Mouse (Mus musculus): Measurements from ENCODE around the gene Cyp2u1. TPM values are rescaled to one million over a fixed set of nuclear protein-coding genes. Genes with fewer than 3 reads are reported as not detected.
A peak's percentile ranks its signal among the peaks of the same experiment; 100 is the strongest.
"Not testable (repeated sequence)": the region's sequence is repeated elsewhere in the genome, so short reads cannot be mapped to it uniquely, and the experiment has no call there.

The Cyp2u1 gene
- 7.3 and 8.1 TPM in 2 replicates for polyA plus RNA-seq (2015; fragmentation: Nextera tagmentation; extraction: Ambion mirVana)

DNA sequence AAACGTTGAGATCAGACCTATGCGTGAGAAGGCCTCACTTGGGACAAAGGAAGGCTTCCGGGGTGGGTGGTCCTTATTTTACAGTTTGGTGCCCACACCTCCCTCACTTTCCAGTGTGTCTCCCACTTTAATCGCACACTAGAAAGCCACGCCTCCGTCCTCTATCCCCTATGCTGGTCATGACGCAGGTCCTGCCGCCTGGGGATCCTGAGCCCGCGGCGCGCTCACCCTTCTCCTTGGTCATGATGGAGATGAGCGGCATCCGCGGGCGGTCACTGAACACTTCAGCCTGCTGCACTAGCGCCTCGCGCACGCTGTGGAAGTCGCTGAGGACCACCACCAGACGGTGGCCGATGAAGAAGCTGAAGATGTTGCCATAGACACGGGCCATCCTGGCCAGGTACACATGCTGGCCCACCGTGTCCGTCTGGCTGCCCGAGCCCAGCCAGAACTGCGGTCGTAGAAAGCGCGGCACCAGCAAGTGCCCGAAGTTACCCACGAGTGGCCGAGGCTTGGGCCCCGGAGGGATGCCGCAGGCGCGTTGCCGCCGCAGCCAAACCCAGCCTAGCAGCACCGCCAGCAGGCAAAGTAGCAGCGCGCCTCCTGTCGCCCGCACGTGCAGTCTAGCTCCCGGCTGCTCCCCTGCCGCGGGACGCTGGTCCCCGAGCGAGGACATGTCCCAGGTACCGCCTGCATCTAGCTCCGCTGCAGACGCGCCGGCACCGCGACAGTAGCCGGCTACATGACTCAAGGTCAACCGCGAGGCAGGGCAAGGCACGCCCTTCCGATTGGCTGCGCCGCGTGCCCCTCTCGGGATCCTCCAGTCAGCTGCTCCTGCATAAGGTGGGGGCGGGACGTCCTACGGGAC, at the start of gene Cyp2u1:
Gene Cyp2u1, minus strand, starts transcription at position 776 of the 868 bp plus-strand sequence.
- Histone ChIP-seq H3K9me3 (no peaks in the 10 kb centered on the region), H3K4me3 (peak within 1 kb of the TSS; percentile 79), H3K4me1 (peaks cover 11% of the 10 kb centered on the region), H3K27ac (peak within 1 kb of the TSS; percentile 86), H3K4me2 (peak within 1 kb of the TSS; percentile 86), H3K9ac (peak within 1 kb of the TSS; percentile 71), H3K36me3 (replicated peaks) (no peaks in the 10 kb centered on the region), H3K27me3 (replicated peaks) (no peaks in the 10 kb centered on the region; the same call in 1 of the 2 replicates)
- under 1% methylated on average over 71 of the region's 71 CpGs for WGBS
- peak; percentile 98 for ATAC-seq (replicated peaks)

DNA sequence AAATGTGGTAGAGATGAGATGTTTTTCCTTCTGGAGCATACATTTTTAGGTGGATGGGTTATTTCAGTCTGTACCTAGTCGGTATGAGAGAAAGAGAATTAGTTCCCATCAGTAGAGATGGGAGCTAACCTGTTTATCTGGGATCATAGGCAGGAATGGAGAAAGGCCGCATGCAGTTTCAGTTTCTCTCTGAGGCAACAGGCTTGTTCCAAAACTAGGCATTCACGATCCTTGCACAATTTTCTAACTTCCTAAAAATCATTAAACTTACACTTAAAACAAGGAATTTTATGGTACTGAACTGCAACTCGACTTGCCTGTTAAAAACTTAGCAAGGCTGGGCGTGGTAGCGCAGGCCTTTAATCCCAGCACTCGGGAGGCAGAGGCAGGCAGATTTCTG, 47.5 kb upstream of the Cyp2u1 start:
- Histone ChIP-seq H3K27me3 (replicated peaks) (no peaks in the 10 kb centered on the region), H3K9me3 (no peaks in the 10 kb centered on the region)
- WGBS: 95% methylated on average over 7 of the region's 7 CpGs

DNA sequence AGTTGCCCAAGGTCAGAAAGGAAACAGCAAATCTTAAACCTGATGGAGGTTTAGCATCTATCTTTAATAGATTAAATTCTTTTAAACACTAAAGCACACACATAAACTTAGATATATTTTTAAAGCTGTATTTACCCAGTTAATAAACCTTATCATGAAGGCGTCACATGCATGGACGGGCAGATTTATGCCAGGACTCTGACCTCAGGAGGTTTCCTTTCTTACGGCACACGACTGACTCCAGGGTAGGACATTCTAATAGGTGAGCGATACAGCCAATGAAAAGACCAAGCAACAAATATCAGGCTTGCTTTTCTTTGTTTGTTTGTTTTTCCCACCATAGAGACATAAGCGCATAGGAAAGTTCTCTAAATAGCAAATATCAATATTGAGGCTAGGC, 46.0 kb upstream of the Cyp2u1 start:
- H3K36me3 ChIP-seq (replicated peaks): no peaks in the 10 kb centered on the region
- no peaks in the 10 kb centered on the region for H3K4me1 ChIP-seq
- no peak for ATAC-seq (replicated peaks)
- no peak overlapping the region for H3K4me2 ChIP-seq
- no peak overlapping the region for H3K27ac ChIP-seq
- H3K9me3 ChIP-seq: no peaks in the 10 kb centered on the region
- H3K27me3 ChIP-seq (replicated peaks): no peaks in the 10 kb centered on the region
- 89% methylated on average over 6 of the region's 6 CpGs for WGBS
- H3K9ac ChIP-seq: no peak overlapping the region
- H3K4me3 ChIP-seq: no peak overlapping the region

More for the DNA sequence above, 47.5 kb upstream of the Cyp2u1 start:
- no peaks in the 10 kb centered on the region for H3K36me3 ChIP-seq (replicated peaks)
- no peak overlapping the region for H3K27ac ChIP-seq
- no peak overlapping the region for H3K4me3 ChIP-seq
- no peak overlapping the region for H3K4me2 ChIP-seq
- no peak for ATAC-seq (replicated peaks)
- no peaks in the 10 kb centered on the region for H3K4me1 ChIP-seq
- no peak overlapping the region for H3K9ac ChIP-seq

DNA sequence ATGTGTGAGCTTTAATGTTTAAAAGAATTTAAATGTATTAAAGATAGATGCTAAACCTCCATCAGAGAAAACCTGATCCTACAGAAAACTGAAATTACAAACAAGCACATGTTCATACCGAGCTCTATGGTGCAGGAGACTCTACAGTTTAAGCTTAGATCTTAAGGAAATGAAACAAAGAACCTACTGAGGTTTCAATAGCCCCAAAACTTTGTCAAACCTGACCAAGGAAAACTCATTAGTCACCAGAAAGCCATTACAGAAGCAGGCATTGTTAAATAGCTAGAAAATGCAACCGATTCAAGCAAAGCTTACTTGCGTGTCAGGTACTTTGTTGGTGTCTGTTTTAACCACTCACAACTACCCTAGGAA, 45.5 kb upstream of the Cyp2u1 start:
- 78% methylated on average over 3 of the region's 3 CpGs for WGBS
- H3K4me2 ChIP-seq: no peak overlapping the region
- H3K27ac ChIP-seq: no peak overlapping the region
- ATAC-seq (replicated peaks): no peak
- no peaks in the 10 kb centered on the region for H3K27me3 ChIP-seq (replicated peaks)
- no peak overlapping the region for H3K4me3 ChIP-seq
- no peak overlapping the region for H3K9ac ChIP-seq
- no peaks in the 10 kb centered on the region for H3K9me3 ChIP-seq
- H3K4me1 ChIP-seq: no peaks in the 10 kb centered on the region
- no peaks in the 10 kb centered on the region for H3K36me3 ChIP-seq (replicated peaks)

DNA sequence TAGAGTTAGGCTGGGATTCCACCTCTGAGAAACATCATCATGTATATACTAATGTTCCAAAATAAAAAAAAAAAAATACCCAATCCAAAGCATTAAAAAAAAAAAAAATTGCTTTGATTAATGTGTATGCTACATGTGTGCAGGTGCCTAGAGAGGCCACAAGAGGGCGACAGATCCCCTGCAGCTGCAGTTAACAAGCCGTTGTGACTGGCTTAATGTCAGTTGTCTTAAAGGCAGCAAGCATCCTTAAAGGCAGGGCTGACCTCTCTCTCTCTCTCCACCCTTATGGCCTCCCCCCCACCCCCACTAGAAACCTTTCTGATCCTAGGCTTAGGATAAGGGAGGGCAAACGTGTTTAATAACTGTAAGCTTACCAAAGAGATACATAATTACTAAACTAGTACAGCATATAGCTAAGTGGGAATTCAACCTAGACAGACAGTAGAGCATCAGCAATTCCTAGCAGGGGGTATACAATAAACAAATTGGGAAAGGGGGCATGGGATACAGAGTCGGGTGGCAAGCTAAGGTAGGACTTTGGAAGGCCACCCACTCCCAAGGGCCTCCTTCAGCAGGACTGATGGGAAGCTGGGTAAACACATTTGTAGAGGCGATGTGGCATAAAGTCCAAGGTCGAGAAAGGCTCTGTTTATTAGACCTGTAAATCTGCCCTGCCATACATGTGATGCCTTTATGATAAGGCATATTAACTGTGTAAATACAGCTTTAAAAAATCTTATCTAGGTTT, 45.0 kb upstream of the Cyp2u1 start:
- WGBS: 62% methylated on average over 6 of the region's 6 CpGs

DNA sequence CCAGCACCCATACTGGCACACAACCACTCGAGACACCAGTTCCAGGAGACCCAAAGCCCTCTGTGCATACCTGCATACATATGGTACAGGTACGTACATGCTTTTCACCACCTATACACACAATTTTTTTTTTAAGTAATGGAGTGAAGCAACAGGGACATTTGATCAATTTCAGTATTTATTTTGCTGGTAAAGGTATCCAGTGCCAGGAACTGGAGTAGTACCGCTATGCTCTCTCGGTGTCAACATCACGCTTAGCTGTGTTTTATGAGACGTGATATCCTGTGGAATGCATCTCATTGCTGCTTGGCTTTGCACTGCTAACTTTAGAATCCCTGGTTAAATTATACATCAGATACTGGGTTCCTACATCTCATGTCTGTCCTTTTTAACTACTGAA, 42.9 kb upstream of the Cyp2u1 start:
- ATAC-seq (replicated peaks): no peak
- Histone ChIP-seq H3K4me1 (no peaks in the 10 kb centered on the region), H3K36me3 (replicated peaks) (no peaks in the 10 kb centered on the region), H3K27me3 (replicated peaks) (no peaks in the 10 kb centered on the region), H3K4me3 (no peak overlapping the region), H3K9ac (no peak overlapping the region), H3K4me2 (no peak overlapping the region), H3K9me3 (no peaks in the 10 kb centered on the region), H3K27ac (no peak overlapping the region)
- WGBS: 93% methylated on average over 6 of the region's 6 CpGs

More for the DNA sequence above, 45.0 kb upstream of the Cyp2u1 start:
- Histone ChIP-seq H3K36me3 (replicated peaks) (no peaks in the 10 kb centered on the region), H3K27me3 (replicated peaks) (no peaks in the 10 kb centered on the region), H3K4me2 (no peak overlapping the region), H3K9me3 (no peaks in the 10 kb centered on the region), H3K27ac (no peak overlapping the region), H3K4me3 (no peak overlapping the region), H3K4me1 (no peaks in the 10 kb centered on the region), H3K9ac (no peak overlapping the region)
- no peak for ATAC-seq (replicated peaks)

DNA sequence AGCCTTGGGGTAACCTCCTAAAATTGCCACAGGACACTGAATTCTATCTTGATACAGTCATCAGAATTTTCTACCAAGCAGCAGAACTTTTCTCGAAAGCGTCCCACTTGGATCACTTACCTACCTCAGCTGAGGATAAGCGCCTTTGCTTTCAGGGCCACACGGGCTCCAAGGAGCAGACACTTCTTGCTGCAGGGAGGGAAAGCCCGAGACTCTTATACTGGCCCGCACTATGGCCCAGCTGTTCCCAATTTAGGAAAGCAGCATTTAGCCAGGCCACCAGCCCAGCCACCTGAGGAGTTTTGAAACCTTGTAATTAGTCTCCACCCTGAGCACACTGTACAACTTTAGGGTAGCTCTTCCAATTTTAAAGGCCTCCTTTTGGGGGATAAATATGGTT, 40.3 kb upstream of the Cyp2u1 start:
- Histone ChIP-seq H3K27me3 (replicated peaks) (no peaks in the 10 kb centered on the region), H3K9me3 (no peaks in the 10 kb centered on the region), H3K4me3 (no peak overlapping the region), H3K9ac (no peak overlapping the region), H3K36me3 (replicated peaks) (no peaks in the 10 kb centered on the region), H3K4me2 (no peak overlapping the region), H3K27ac (no peak overlapping the region), H3K4me1 (no peaks in the 10 kb centered on the region)
- 86% methylated on average over 6 of the region's 6 CpGs for WGBS
- ATAC-seq (replicated peaks): no peak

DNA sequence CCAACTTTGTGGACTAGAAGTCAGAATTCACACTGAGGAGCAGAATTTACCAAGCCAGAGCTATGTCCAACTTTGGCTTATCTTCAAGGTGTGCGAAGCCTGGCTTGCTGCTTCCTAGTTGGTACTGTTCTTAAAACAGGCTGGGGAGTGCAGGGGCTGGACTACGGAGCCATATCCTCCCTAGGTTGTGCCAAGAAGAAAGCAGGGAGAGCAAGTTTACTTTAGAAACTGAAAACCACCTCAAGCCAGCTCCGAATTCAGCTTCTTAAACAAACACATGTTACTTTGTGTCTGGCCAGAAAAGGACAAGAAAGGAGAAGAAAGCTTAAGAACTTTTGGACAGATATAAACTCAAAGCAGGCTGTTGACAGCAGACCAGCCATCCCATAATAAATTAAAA, 37.9 kb upstream of the Cyp2u1 start:
- Histone ChIP-seq H3K27ac (no peak overlapping the region), H3K9ac (no peak overlapping the region), H3K36me3 (replicated peaks) (no peaks in the 10 kb centered on the region), H3K9me3 (no peaks in the 10 kb centered on the region), H3K4me3 (no peak overlapping the region), H3K4me2 (no peak overlapping the region), H3K4me1 (no peaks in the 10 kb centered on the region), H3K27me3 (replicated peaks) (no peaks in the 10 kb centered on the region)
- ATAC-seq (replicated peaks): no peak
- 85% methylated on average over 3 of the region's 3 CpGs for WGBS

DNA sequence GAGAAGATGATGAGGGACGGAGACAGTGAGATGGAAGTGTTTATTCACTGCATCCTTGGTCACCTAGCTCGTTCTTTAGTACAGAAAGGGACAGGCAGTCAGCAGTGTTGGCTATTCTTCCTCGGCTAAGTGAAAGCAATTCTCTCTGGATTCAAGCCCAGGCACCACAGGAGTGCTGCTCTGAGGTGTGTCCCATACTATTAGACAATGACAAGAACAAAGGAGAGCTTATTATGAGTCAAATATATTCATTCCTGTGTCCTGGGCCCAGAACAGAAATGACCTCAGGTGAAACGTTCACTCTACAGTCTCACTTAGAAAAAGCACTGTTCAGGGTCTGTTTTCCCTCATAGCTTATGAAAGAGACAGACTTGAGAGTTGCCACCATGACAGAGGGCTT, 36.3 kb upstream of the Cyp2u1 start:
- 60% methylated on average over 4 of the region's 4 CpGs for WGBS
- no peak overlapping the region for H3K9ac ChIP-seq

DNA sequence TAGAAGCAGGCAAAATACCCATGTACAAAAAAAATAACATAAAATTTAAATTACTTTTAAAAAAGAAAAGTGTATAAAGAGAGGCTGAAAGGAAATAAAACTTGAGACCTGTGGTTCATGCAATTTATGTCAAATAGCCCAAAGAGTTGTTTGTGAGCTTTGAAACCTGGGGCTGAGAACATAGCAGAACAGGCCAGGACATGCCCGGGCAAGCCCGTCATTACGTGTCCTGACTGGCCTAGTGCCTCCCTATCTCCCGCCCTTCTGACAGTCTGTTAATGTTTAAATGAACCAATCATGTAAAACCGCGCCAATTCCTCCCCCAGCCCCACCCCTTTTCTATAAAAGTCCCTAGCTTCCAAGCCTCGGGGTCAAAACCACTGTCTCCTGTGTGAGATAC, 34.7 kb upstream of the Cyp2u1 start:
- not testable (repeated sequence) for H3K9ac ChIP-seq; H3K4me1 ChIP-seq; H3K27me3 ChIP-seq (replicated peaks); H3K27ac ChIP-seq; H3K9me3 ChIP-seq; H3K4me3 ChIP-seq; ATAC-seq (replicated peaks); H3K36me3 ChIP-seq (replicated peaks); H3K4me2 ChIP-seq
- 93% methylated on average over 7 of the region's 7 CpGs for WGBS

More for the DNA sequence above, 36.3 kb upstream of the Cyp2u1 start:
- no peak overlapping the region for H3K27ac ChIP-seq
- no peaks in the 10 kb centered on the region for H3K27me3 ChIP-seq (replicated peaks)
- no peak overlapping the region for H3K4me2 ChIP-seq
- ATAC-seq (replicated peaks): no peak
- no peaks in the 10 kb centered on the region; the same call in 1 of the 2 replicates for H3K4me1 ChIP-seq
- no peak overlapping the region for H3K4me3 ChIP-seq
- H3K36me3 ChIP-seq (replicated peaks): no peaks in the 10 kb centered on the region
- H3K9me3 ChIP-seq: no peaks in the 10 kb centered on the region

DNA sequence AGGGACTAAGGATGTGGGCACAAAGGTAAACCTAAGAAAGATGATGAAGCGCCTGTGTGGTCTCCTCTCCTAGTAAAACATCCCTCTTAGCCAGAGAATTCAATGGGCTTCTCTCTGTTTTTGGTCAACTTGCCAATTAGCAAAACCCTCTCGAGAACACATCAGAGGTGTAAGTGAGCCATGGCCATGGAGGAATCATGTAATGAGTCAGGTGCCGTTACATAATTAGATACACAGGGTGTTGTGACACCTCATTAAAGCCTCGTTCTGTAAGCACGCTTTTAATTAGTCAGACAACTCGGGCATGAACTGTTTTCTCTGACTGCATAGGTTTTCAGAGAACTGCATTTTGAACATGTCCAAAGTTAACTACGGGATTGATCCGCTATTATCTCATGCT, 33.6 kb upstream of the Cyp2u1 start:
- H3K27ac ChIP-seq: no peak overlapping the region
- no peaks in the 10 kb centered on the region for H3K9me3 ChIP-seq
- no peaks in the 10 kb centered on the region for H3K27me3 ChIP-seq (replicated peaks)
- H3K36me3 ChIP-seq (replicated peaks): no peaks in the 10 kb centered on the region
- WGBS: 69% methylated on average over 8 of the region's 8 CpGs
- no peak for ATAC-seq (replicated peaks)
- no peak overlapping the region for H3K9ac ChIP-seq
- no peaks in the 10 kb centered on the region; the same call in 1 of the 2 replicates for H3K4me1 ChIP-seq
- no peak overlapping the region for H3K4me2 ChIP-seq
- no peak overlapping the region for H3K4me3 ChIP-seq

DNA sequence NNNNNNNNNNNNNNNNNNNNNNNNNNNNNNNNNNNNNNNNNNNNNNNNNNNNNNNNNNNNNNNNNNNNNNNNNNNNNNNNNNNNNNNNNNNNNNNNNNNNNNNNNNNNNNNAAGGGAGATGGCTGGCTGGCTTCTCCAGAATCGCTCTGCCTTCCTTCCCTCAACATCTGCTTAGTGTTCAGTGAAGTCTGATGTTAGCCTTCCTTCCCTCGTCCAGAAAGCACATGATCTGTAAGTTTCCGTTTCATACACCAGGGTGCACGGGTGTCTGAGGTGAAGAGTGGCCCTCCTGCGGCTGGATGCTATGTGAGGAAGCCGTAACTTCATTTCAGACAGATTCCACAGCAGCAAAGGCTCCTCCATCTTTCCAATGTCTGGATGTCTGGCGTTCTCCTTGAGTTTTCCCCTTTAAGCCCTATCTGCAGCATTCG, 32.1 kb upstream of the Cyp2u1 start:
- no peaks in the 10 kb centered on the region; the same call in 1 of the 2 replicates for H3K4me1 ChIP-seq
- WGBS: 85% methylated on average over 8 of the region's 8 CpGs
- H3K27ac ChIP-seq: no peak overlapping the region
- H3K9ac ChIP-seq: no peak overlapping the region
- H3K4me3 ChIP-seq: no peak overlapping the region
- H3K4me2 ChIP-seq: no peak overlapping the region
- no peaks in the 10 kb centered on the region for H3K9me3 ChIP-seq
- H3K36me3 ChIP-seq (replicated peaks): no peaks in the 10 kb centered on the region
- no peaks in the 10 kb centered on the region for H3K27me3 ChIP-seq (replicated peaks)
- ATAC-seq (replicated peaks): no peak
